Mouse (Mus musculus): ENCODE data around the gene Grifin. TPM values are rescaled to one million over a fixed set of nuclear protein-coding genes. Genes with fewer than 3 reads are reported as not detected.

The Grifin gene
- polyA plus RNA-seq, 1 experiment from 2014 or later, result not detected

DNA sequence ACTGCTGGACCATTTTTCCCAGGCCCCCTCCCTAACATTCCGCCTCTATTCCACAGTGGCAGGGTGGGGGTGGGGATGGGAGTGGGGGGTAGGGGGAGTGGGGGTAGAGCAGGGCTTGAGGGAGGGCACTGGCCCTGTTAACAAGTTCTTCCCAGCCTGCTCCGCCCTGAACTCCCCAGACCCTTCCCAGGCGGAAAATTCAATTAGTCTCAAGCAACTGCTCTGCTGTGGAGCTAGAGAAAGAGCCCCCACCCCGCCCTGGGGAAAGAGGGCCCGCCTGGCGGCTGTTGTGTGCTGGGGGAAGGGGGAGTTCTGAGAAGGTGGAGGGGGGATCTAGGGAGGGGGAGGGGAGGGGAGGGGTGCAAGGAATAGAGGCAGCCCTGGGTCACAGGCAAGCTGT lies 14.9 kb upstream of the Grifin start:
- no peak overlapping the region for H3K27ac ChIP-seq
- no peak overlapping the region for H3K4me3 ChIP-seq
- WGBS, result 16% methylated on average over 6 of the region's 6 CpGs
- peaks cover 49% of the 10 kb centered on the region for H3K27me3 ChIP-seq (ENCODE audit: insufficient read depth, poor library complexity, severe bottlenecking)
- H3K36me3 ChIP-seq, result no peaks in the 10 kb centered on the region
- H3K4me1 ChIP-seq, result peaks cover 44% of the 10 kb centered on the region
- H3K9me3 ChIP-seq, result no peaks in the 10 kb centered on the region
- DNase-seq (ENCODE audit: low spot score), result no peak

DNA sequence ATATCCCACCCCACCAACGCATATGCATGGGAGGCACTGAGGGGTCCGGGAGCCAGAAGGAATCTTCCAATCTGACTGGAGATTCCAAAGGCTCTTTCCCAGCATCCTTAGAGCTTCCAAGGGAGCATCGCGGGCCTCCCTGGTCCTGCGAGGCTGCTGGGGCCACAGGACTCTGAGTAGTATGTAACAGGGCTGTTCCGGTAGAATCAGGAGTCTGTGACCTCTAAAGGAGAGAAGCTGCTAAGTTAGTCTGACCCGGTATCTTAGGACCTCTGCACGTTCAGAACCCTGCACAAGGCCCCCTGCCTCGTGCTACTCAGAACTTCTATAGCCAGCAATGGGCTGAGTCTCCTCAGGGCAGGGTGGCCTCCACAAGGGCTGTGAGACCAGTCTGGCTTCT lies 14.3 kb upstream of the Grifin start:
- peaks cover 44% of the 10 kb centered on the region for H3K4me1 ChIP-seq
- 0 out of 2 replicates have a peak overlapping the region, but pooled peaks have one; percentile 52 for H3K27ac ChIP-seq
- H3K36me3 ChIP-seq, result no peaks in the 10 kb centered on the region
- no peaks in the 10 kb centered on the region for H3K9me3 ChIP-seq
- WGBS, result 45% methylated on average over 9 of the region's 9 CpGs
- no peak for DNase-seq (ENCODE audit: low spot score)
- H3K27me3 ChIP-seq (ENCODE audit: insufficient read depth, poor library complexity, severe bottlenecking), result peaks cover 47% of the 10 kb centered on the region
- no peak overlapping the region for H3K4me3 ChIP-seq

DNA sequence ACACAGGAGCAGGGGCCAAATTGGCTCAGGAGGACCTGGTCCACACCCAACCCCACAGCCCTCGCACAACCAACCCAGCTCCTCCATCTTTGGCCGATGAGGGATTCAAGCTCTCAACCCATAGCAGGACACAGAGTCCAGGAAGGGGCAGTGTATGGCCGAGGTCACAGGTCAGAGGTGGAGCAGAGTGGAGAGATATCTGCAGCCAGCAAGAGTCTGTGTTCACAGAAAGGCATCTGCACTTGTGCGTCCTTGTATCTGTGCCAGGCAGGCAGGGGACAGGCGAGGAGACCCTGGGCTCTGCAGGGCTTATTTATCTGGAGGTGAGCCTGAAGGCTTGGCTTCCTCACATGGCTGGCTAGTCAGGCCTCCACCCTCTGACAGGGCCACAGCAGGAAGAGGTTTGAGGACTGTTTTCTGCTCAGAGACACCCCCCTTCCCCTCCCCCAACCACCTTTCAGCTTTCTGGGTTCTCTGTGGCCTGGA lies 10.6 kb upstream of the Grifin start:
- Histone ChIP-seq H3K27me3 (ENCODE audit: insufficient read depth, poor library complexity, severe bottlenecking) (peaks cover 20% of the 10 kb centered on the region), H3K9me3 (no peaks in the 10 kb centered on the region), H3K36me3 (no peaks in the 10 kb centered on the region), H3K27ac (0 out of 2 replicates have a peak overlapping the region, but pooled peaks have one; percentile 4), H3K4me3 (no peak overlapping the region), H3K4me1 (peaks cover 33% of the 10 kb centered on the region)
- 48% methylated on average over 5 of the region's 5 CpGs for WGBS
- DNase-seq (ENCODE audit: low spot score), result no peak

DNA sequence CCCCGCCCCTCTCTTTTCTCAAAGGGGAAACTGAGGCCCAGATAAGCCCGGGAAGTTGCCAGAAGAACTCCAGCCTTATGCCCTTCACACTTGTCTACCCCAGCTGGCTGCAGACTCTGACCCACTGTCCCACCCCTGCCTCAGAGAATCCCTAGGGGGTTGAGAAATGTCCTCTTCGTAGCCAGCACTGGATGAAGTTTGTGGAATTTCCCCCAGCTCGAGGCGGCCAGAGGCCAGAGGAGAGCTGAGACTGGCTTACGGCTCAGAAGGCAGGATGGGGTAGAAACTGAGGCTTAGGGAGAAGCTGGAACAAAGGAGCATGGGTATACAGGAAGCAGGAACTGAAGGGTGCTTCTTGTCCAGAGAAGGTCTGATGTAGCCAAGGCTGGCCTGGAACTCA lies 7.7 kb upstream of the Grifin start:
- H3K27me3 ChIP-seq (ENCODE audit: insufficient read depth, poor library complexity, severe bottlenecking), result no peaks in the 10 kb centered on the region
- H3K9me3 ChIP-seq, result no peaks in the 10 kb centered on the region
- H3K4me3 ChIP-seq, result no peak overlapping the region
- no peaks in the 10 kb centered on the region for H3K36me3 ChIP-seq
- no peak for DNase-seq (ENCODE audit: low spot score)
- H3K27ac ChIP-seq, result no peak overlapping the region; the same call in 1 of the 2 replicates
- H3K4me1 ChIP-seq, result peaks cover 22% of the 10 kb centered on the region
- 55% methylated on average over 6 of the region's 6 CpGs for WGBS

DNA sequence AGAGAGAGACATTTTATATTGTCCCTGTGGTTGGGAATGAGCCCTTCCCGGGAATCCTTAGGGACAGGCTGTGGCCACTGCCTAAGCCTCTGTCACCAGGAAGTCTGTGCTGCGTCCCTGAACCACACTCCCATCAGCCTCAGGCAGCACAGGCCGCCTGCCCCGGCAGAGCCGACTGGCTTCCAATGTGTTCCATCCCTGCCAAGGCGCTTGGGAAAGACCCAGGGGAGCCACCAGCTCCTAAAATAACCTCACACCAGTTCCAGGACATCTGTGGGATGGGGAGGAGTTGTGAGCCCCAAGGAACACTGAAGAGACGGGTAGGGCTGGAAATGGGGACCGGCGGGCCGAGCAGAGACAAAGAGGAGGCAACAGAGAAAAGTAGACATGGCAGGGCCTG lies 6.8 kb upstream of the Grifin start:
- no peaks in the 10 kb centered on the region for H3K36me3 ChIP-seq
- no peak overlapping the region for H3K4me3 ChIP-seq
- no peaks in the 10 kb centered on the region for H3K9me3 ChIP-seq
- no peak for DNase-seq (ENCODE audit: low spot score)
- no peaks in the 10 kb centered on the region for H3K27me3 ChIP-seq (ENCODE audit: insufficient read depth, poor library complexity, severe bottlenecking)
- 46% methylated on average over 10 of the region's 10 CpGs for WGBS
- no peak overlapping the region for H3K27ac ChIP-seq
- H3K4me1 ChIP-seq, result peaks cover 30% of the 10 kb centered on the region

DNA sequence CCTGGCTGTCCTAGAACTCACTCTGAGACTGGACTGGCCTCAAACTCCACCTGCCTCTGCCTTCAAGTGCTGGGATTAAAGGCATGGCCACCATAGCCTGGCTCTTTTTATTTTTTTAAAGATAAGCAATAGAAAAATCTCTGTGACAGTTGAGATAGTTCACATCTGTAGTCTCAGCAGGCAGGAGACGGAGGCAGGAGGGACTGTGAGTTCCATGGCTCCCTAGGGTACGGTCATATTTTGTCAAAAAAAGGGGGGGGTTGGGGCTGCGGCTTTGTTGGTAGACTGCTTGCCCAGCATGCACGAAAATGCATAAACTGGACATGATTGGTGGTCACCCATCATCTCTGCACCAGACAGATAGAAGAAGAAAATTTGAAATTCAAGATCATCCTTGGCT lies 6.3 kb upstream of the Grifin start:
- Histone ChIP-seq H3K36me3 (no peaks in the 10 kb centered on the region), H3K4me3 (no peak overlapping the region), H3K4me1 (peaks cover 31% of the 10 kb centered on the region), H3K27me3 (ENCODE audit: insufficient read depth, poor library complexity, severe bottlenecking) (no peaks in the 10 kb centered on the region), H3K27ac (no peak overlapping the region), H3K9me3 (no peaks in the 10 kb centered on the region)
- WGBS, result 74% methylated on average over 4 of the region's 4 CpGs
- no peak for DNase-seq (ENCODE audit: low spot score)

DNA sequence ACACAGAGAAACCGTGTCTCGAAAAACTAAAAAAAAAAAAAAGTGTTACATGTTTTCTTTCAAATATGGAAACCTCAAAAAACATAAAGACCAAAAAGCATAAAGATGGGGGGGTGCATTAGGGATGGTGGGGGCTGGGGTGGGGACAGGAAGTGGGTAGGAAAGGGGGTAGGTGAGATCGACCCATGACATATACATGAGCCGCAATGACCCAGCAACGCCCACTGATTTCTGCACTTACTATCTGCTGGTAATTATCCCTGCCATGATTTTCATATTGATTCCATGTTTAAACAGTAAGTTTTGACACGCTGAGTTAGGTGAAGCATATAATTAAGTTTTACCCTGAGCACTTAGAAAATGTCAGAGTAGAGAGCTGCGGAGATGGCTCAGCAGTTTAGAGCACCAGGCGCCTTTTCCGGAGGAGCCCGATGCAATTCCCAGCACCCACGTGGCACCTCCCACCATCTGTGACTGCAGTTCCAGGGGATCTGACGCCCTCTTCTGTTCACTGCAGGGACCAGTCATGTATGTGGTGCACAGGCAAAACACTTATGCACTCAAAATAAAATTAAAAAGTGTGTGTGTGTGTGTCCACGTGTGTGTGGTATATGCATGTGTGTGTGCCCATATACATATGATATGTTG lies 5.5 kb upstream of the Grifin start:
- H3K36me3 ChIP-seq, result no peaks in the 10 kb centered on the region
- 88% methylated on average over 13 of the region's 13 CpGs for WGBS
- no peak overlapping the region for H3K27ac ChIP-seq
- no peak overlapping the region for H3K4me3 ChIP-seq
- 0 out of 2 replicates have a peak, but pooled peaks cover under 1% of the 10 kb centered on the region for H3K27me3 ChIP-seq (ENCODE audit: insufficient read depth, poor library complexity, severe bottlenecking)
- no peaks in the 10 kb centered on the region for H3K9me3 ChIP-seq
- H3K4me1 ChIP-seq, result peaks cover 36% of the 10 kb centered on the region
- no peak for DNase-seq (ENCODE audit: low spot score)

DNA sequence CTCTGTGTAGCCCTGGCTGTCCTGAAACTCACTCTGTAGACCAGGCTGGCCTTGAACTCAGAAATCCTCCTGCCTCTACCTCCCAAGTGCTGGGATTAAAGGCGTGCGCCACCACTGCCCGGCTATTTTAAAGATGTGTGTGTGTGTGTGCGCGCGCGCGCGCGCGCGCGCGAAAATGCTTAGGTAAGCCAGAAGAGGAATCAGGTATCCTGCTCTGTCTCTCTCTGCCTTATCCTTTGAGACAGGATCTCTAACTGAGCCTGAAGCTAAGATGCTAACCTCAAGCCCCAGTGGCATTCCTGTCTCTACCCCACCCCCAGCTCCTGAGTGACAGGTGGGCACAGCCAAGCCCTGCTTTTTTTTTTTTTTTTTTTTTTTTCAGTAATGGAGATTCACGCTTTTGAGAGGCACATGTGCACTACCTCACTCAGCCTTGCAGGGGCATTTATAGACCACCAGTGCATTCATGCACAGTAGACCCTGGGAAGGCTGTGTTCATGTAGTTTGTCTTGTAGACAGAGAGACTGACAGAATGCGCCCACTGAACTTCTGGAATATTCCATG lies 4.2 kb upstream of the Grifin start:
- Histone ChIP-seq H3K9me3 (no peaks in the 10 kb centered on the region), H3K27me3 (ENCODE audit: insufficient read depth, poor library complexity, severe bottlenecking) (peaks cover 13% of the 10 kb centered on the region), H3K4me1 (peaks cover 43% of the 10 kb centered on the region), H3K4me3 (no peak overlapping the region), H3K27ac (no peak overlapping the region), H3K36me3 (no peaks in the 10 kb centered on the region)
- DNase-seq (ENCODE audit: low spot score), result no peak
- WGBS, result 79% methylated on average over 16 of the region's 16 CpGs

DNA sequence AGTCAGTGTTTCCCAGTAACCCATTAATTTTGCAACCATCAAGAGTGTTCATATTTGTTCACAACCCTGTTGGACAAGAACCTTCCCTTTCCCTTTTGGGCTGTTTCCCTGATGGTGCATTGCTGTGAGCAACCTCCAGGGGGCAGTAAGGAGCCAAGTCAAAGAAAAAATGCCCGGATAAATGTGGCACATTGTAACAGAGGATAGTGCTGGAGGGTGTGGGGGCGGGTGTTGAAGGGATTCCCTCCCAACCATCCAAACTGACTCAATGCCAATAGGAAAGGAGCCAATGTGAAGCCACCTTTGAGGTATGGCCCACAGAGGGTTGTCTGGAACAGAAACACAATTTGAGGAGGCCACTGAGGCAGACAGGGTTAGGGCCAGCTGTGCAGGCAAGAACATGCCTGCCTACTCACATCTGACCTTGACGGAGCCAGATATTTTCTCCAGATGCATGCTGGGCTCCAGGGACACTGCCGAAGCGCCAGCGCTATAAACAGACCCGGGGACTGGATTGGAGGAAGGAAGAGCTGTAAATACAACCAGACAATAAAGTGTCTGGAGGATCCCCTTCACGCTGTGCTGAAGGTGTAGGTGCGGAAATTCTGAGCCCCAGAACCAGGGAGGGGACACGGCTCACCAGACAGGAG lies 3.6 kb upstream of the Grifin start:
- H3K4me3 ChIP-seq, result no peak overlapping the region
- H3K9me3 ChIP-seq, result no peaks in the 10 kb centered on the region
- peaks cover 43% of the 10 kb centered on the region for H3K4me1 ChIP-seq
- DNase-seq (ENCODE audit: low spot score), result no peak
- H3K27ac ChIP-seq, result peak overlapping the region; percentile 29; the same call in 1 of the 2 replicates
- no peaks in the 10 kb centered on the region for H3K36me3 ChIP-seq
- WGBS, result 41% methylated on average over 10 of the region's 10 CpGs
- H3K27me3 ChIP-seq (ENCODE audit: insufficient read depth, poor library complexity, severe bottlenecking), result peaks cover 19% of the 10 kb centered on the region

DNA sequence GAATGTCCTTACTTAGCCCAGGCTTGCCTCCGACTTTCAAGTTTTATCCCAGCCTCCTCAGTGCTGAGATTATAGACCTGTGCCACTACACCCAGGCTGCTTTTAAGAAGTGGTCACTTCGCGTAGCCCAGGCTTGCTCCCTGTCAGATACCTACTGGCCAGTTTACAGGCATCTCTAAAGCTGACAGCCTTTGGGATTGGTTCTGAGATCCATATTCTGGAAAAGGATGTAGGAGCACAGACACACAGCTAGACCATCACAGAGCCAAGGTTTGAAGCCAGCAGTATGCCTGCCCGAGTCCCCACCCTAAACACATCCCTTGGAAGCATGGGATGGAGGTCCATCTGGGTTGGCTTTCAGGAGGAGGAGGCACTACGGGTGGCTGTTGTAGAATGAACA lies 2.9 kb upstream of the Grifin start:
- H3K36me3 ChIP-seq, result no peaks in the 10 kb centered on the region
- no peak overlapping the region for H3K4me3 ChIP-seq
- no peak overlapping the region for H3K27ac ChIP-seq
- no peak for DNase-seq (ENCODE audit: low spot score)
- peaks cover 26% of the 10 kb centered on the region for H3K27me3 ChIP-seq (ENCODE audit: insufficient read depth, poor library complexity, severe bottlenecking)
- WGBS, result 81% methylated on average over 5 of the region's 5 CpGs
- H3K9me3 ChIP-seq, result no peaks in the 10 kb centered on the region
- peaks cover 42% of the 10 kb centered on the region for H3K4me1 ChIP-seq

DNA sequence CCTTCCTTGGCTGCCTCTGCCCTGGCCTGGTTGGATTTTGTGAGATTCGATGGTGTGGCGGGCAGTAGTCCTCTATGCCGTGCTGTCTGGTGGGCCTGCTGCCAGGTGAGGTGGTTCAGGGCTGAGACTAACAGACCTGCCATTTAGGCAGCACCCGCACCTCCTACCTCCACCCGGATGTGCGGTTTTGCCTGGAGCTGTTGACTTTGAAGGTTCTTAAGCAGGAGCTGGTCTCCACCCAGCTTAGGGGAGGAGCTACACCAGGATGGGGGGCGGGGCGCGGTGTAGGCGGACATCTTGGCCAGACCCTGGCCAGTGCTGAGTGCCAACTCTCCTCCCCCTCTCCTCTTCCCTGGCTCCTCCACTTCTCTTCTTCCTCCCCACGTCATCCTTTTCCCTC lies 2.5 kb upstream of the Grifin start:
- H3K36me3 ChIP-seq, result no peaks in the 10 kb centered on the region
- WGBS, result 47% methylated on average over 11 of the region's 11 CpGs
- no peak overlapping the region for H3K27ac ChIP-seq
- DNase-seq (ENCODE audit: low spot score), result no peak
- H3K4me1 ChIP-seq, result peaks cover 40% of the 10 kb centered on the region
- H3K4me3 ChIP-seq, result no peak overlapping the region
- peaks cover 30% of the 10 kb centered on the region for H3K27me3 ChIP-seq (ENCODE audit: insufficient read depth, poor library complexity, severe bottlenecking)
- no peaks in the 10 kb centered on the region for H3K9me3 ChIP-seq

DNA sequence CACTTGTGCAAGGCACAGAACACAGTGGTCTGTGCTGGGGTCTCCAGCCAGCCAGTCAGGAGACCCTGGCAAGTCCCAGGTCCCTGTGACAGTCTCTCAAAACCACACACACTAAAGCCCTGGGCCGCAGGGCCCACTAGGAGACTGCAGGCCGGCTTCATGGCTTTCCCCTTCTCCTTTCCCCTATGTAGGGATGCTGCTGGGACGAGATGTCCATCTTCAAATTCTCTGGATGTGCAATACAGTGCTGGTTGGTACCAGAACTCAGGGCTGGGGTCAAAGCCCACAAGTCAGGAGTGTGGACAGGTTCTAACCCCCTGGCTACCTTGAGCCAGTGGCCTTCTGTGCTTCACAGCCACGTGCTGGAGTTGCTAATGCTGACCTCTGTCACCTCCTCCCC lies 1.4 kb upstream of the Grifin start:
- DNase-seq (ENCODE audit: low spot score), result no peak
- Histone ChIP-seq H3K9me3 (no peaks in the 10 kb centered on the region), H3K27me3 (ENCODE audit: insufficient read depth, poor library complexity, severe bottlenecking) (peaks cover 30% of the 10 kb centered on the region), H3K27ac (peak overlapping the region; percentile 42), H3K36me3 (no peaks in the 10 kb centered on the region), H3K4me1 (peaks cover 36% of the 10 kb centered on the region), H3K4me3 (no peak overlapping the region)
- WGBS, result 80% methylated on average over 4 of the region's 4 CpGs

DNA sequence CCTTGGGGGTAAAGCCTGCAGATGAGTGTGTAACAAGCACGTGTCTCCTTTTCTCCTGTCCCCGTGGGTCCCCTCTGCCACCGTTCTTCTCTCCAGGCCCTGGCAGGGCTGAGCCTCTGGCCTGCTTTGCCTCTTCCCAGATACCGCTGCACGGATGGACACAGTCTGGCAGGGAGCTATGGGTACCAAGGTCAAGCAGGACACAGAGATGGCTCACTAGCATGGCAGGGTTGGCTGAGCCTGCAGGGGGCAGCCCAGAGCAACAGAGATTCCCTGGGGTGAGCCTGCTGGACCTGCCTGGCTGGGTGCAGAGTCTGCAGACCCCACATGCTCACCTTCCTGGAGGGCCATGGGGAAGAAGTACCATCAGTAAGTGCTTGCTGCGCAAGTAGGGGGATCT lies 985 bp upstream of the Grifin start:
- no peak for DNase-seq (ENCODE audit: low spot score)
- WGBS, result 76% methylated on average over 6 of the region's 6 CpGs
- Histone ChIP-seq H3K9me3 (no peaks in the 10 kb centered on the region), H3K4me3 (no peak overlapping the region), H3K4me1 (peaks cover 36% of the 10 kb centered on the region), H3K36me3 (no peaks in the 10 kb centered on the region), H3K27ac (peak overlapping the region; percentile 42), H3K27me3 (ENCODE audit: insufficient read depth, poor library complexity, severe bottlenecking) (peaks cover 30% of the 10 kb centered on the region)
